Mouse (Mus musculus) left cerebral cortex, adult 8-10 months (tissue): ENCODE data around the gene Foxi3. TPM values are rescaled to one million over a fixed set of nuclear protein-coding genes. Genes with fewer than 3 reads are reported as not detected.
A peak's percentile ranks its signal among the peaks of the same experiment; 100 is the strongest.

Experiments
- DNase-seq, 2 experiments: peaks; one replicate each; pipeline ENCODE4 v3.0.0; 2022; ENCODE audit warnings: low spot score in 2 of 2
- total RNA-seq, 4 experiments: library from RNA; stranded (reverse); gene quantifications; 2 replicates each; pipeline ENCODE4 v1.2.4; 2022

Foxi3 gene
- not detected for total RNA-seq

DNA sequence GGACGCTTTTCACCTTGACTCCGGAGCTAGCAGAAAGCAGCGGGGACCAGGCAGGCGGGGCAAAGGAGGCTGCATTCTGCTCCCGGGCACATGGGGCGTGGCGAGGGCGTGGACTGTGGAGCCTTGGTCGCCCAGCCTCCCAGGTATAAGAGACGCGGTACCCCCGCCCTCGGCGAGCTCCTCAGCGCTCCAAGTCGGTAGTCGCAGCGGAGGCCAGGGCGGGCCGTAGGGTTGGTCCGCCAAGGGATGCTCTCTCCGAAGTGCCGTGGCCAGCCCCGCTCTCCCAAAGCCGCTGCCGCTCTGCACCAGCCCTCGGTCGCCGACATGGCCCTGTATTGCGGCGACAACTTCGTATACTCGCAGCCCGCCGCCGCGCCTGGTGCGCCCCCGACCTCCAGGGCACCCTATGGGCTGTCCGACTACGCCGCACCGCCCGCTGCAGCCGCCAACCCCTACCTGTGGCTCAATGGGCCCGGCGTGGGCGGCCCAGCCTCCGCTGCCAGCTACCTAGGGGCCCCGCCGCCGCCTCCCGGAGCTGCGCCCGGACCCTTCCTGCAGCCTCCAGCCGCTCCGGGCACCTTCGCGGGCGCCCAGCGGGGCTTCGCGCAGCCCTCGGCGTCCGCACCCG, at the start of gene Foxi3:
Gene Foxi3 (plus strand): TSS at position 247 of the 628 bp plus-strand sequence.
- DNase-seq: no peak

DNA sequence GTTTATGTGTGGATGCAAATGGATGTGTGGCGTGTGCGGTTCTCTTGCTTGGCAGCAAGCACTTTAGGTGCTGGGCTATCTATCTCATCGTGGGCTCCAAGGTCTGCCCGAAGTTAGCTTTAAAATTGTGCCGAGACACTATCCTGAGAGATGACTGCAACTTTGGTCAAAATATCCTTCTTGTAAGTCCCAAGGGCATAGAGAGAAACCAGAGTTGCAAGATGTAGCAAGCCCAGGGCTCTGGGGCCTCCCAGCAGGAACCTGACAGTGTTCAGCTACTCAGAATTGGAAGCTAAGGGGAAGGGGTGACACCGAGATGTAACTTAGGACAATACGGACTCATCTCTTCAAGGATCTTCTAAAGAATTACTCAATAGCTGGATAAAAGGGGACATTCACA, 46.8 kb upstream of the Foxi3 start:
- DNase-seq: no peak

DNA sequence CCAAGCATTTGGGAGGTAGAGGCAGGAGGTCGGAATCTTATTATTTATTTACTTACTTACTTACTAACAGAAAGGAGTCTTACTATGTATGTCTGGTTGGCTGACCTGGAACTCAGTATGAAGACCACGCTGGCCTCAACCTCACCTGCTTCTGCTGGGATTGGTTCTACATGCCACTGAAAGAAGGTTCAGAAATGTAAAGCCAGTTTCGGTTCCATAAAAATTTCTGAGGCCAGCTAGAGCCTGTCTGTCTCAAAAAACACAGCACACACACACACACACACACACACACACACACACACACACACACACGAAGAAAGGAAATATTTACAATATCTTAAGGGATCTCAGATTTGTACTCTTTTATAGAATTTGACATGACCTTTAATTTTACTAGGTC, 46.0 kb upstream of the Foxi3 start:
- DNase-seq: no peak

GRCm38 (mm10) chr6:70911668-70912395, 44.5 kb upstream of the Foxi3 start:
- DNase-seq: peak in 1 of 2 experiments; percentile 58

- no peak for DNase-seq
Measured at GRCm38 (mm10) chr6:70912396-70912765, 44.0 kb upstream of the Foxi3 start.

GRCm38 (mm10) chr6:70918827-70919226, 37.5 kb upstream of the Foxi3 start, which contains the start of gene Tex37:
Tex37 (minus strand) TSS chr6:70918927.
- no peak for DNase-seq

- DNase-seq: peak in 1 of 2 experiments; percentile 27
Measured at GRCm38 (mm10) chr6:70921274-70922074, 34.9 kb upstream of the Foxi3 start.

GRCm38 (mm10) chr6:70931801-70932200, 24.5 kb upstream of the Foxi3 start:
- no peak for DNase-seq

DNA sequence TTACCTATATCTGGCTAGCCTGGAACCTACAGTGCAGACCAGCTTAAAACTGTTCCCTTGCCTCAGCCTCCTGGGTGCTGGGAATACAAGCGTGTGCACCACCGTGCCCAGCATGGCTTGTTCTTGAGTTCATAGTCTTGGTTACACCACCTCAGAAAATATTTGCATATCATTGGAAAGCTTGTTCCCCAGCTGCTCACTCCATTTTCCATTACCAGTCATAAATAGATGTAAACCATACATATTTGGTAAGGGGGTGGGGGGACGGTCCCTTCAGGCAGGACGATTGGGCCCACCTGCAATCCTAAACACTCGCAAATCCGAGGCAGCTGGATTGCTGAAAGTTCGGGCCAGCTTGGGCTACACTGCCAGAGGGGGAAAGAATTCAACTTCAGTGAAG, 3.1 kb upstream of the Foxi3 start:
- DNase-seq: no peak

DNA sequence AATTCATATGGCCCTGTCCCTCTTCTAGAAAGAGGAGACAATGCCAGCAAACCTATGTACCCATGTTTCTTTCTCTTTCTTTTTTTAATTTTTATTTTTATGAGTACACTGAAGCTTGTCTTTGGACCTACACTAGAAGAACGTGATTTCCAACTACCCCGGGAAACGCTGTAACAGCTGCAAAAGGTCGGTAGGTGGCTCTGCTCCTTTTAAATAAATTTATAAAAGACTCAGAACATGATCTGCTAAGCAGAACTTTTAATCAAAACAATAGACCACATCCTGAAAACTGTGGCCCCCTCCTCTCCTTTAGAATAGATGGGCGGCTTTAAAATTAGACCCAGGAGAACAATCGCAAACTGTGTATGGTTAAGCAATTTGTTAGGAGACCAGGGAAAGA, 2.3 kb upstream of the Foxi3 start:
- no peak for DNase-seq

GRCm38 (mm10) chr6:70955291-70955800, 985 bp upstream of the Foxi3 start:
- no peak for DNase-seq

DNA sequence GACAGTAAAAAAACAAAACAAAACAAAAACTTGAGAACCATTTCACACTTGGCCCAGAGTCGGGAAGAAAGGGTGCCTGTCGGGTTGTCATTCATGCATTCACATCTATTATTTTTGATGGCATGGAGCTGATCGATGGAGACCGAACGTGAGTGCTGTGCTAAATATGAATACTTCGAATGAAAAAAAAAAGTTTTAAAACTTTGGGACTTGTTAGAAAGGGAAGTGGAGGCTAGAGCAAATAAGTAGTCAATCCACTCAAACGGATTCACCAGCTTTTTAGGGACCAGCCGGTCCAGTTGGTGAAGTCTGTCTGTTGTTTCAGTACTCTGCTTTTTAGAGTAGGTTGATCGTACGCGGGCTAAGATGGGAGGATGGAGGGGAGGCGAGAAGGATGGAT, 490 bp upstream of the Foxi3 start:
- no peak for DNase-seq

DNA sequence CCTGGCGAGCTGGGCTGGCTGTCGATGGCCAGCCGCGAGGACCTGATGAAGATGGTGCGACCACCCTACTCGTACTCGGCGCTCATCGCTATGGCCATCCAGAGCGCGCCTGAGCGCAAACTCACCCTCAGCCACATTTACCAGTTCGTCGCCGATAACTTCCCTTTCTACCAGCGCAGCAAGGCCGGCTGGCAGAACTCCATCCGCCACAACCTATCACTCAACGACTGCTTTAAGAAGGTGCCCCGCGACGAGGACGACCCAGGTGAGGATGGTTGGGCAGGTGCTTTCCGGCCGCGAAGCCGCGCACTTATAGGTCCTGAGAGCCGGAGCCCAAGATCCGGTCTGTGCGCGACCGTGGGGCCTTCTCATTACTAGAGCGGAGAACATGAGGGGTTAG, 605 bp downstream of the Foxi3 start:
- no peak for DNase-seq

- no peak for DNase-seq
Measured at GRCm38 (mm10) chr6:70957341-70957940, 1.1 kb downstream of the Foxi3 start.

DNA sequence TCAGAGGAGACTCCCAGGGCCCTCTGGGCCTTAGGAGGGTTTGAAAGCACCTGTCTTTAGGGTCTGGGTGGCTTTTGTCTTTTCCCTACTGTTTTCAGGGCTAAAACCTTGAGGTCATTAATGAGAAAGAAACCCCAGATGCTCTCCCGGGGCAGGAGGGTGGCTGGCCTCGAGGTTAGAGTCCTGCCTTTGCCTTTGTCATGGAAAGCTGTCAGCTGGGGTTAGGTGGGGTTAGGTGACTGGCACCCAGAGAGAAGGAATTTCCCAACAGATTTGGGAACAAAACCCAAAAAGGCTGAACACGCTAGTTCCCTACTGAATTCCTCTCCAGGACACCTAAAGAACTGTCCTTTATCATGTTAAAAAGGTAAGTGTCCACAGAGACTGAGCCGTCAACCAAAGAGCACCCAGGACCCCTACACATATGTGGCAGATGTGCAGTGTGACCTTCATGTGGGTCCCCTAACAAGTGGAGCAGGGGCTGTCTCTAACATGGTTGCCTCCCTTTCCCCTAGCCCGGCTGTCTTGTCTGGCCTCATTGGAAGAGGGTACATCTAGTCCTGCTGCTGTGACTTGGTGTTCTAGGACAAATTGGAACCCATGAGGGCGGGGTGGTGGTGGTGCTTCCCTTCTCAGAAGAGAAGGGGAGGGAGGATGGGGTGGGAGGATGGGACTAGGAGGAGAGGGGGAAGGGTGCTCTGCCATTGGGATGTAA, 7.9 kb downstream of the Foxi3 start:
- no peak for DNase-seq

DNA sequence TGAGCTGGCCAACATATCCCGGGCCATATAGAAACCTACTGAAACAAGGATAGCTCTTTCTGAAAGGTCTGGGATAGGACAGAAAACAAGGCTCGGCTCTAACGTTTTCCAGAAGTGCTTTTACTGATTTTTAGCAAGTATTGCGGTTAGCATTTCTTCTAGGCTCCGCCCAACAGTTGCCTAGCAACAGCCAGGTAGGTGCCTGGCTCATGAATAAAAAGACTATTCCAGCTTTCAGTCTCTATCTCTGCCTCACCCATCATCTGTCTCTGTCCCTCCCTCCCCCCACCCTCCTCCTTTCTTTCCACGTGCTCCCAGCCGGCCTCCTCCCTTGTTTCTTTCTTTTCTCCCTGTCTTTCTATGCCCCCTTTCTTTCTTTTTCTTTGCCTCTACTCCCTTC, 9.4 kb downstream of the Foxi3 start:
- no peak for DNase-seq

GRCm38 (mm10) chr6:70967422-70967821, 11.1 kb downstream of the Foxi3 start:
- DNase-seq: no peak

DNA sequence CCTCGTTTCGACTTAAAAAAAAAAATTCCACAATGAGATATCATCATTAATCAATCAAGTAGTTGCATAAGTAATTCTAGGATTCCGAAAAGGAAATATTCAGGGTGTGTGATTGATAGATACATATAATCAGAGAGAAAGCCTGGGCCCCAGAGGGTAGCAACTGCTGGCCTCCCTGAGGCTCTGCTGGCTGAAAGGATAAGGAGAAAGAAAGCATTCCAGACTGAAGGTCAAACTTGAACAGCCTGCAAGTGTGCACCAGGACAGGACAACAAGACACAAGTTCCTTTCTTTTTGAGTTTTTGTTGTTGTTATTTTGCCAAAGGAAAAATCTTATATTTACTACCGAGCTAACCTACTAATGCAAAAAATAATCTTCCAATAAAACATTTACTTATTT, 12.0 kb downstream of the Foxi3 start:
- no peak for DNase-seq

GRCm38 (mm10) chr6:70973066-70973465, 16.7 kb downstream of the Foxi3 start:
- DNase-seq: no peak

DNA sequence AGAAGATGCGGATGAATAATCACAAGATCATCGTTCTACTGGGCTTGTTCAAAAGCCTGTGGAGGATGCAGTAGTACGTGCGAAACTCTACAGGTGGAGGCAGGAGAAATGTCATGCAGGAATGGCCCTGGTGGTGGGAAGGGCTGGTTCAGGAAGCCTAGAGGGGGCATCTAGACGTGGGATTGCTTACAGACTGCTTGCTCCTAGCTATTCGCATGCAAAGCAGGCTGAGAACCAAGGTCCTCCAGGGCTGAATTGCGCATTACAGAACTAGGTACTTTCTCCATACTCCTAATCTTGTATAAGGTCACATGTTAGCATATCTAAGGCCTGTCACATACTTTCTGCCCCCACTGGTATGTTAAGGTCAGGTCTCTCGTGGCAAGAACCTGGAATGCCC, 24.7 kb downstream of the Foxi3 start:
- no peak for DNase-seq

DNA sequence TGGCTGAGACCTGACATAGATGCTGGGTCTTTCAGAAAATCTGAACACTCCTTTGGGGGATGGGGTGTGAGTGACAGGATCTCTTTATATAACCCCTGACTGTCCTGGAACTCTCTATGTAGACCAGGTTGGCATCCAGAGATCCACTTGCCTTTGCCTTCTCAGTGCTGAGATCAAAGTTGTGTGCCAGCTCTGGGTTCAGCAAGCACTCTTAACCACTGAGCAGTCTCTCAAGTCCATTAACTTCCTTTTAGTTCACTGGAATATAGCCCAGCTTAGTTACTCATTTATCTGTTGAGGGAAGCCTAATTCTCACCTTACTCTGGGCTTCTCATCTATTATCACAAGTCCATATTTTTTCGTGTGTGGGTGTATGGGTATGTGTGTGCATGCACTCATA, 26.1 kb downstream of the Foxi3 start:
- no peak for DNase-seq
